Mouse (Mus musculus): ENCODE measurements around the gene Aldh9a1.

DNA sequence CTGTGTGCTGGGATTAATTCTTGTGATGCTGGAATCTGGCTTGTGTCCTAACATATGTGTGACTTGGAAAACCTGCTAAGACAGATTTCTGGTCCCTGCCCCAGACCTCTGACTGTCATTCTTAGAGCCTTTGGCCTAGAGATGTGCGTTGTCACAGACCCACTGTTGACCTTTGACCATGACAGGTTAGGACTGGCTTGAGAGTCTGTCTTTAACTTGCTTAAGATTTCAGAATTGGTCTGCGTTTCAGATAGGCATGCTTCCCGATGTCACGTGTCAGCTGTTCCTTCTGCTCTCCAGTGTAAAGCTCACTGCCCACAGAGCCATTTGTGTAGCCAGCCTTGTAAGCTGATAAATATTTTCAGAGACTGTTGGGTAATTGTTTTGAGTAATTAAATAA lies 13.0 kb downstream of the Aldh9a1 start:
- TF ChIP-seq CTCF (IDR thresholded peaks at IDR 0.05; ENCODE audit: insufficient read depth, low read depth, low read length) = no peak
- no peak for TF ChIP-seq POLR2A (IDR thresholded peaks at IDR 0.05; ENCODE audit: insufficient read depth, low read depth, low read length)
